17 mouse cellular contexts compared by ENCODE assay signal in the genomic region with DNA sequence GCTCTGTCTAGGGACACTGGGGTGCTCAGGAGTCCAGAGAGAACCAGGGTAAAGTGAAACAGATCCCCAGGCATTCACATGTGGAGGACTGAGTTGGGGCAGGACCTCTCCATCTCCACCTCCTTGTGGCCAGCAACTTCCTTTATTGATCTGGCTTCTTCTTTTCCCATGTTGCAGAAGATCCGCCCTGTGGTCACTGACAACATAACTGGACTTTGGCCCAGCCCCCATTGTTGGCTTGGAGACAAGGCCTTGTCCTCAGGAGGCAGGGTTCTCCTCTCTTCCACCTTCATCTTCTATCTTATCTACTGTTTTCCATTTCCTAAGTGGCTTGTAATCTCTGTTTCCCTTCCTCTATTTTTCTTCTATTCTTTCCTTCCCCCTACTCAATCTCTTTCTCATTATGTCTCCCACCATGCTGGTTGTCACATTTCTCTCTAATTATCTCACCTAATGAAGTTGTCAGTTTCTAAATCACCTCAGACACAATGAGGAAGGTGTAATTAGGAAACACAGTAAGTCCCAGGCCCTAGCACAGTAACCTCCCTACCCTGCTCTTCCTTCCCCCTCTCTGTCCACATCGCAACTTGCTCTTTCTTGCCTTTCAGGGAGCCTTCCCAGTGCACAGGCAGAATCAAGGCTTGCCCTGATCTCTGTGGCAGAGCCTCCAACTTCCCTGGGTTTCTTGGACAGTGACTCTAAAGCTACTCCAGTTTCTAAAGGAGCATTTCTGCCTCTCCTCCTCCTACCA. TPM values are rescaled to one million over a fixed set of nuclear protein-coding genes. Genes with fewer than 3 reads are reported as not detected.
DNase-seq lines count a peak whose midpoint lies in the region; ATAC-seq and TF ChIP-seq lines count a peak whose summit lies in the region.
"Not testable (repeated sequence)": the region's sequence is repeated elsewhere in the genome, so short reads cannot be mapped to it uniquely, and the experiment has no call there.
"Had no signal": no experiment of that assay in that cellular context is flagged by ENCODE, and none has a peak within 500 bp of the region (broad histone marks: within the 10 kb centered on the region; RNA-seq: fewer than 3 reads in every experiment).

A gene (minus strand): TSS at position 147 of the 751 bp plus-strand sequence.

- H3K4me3 ChIP-seq in liver, embryonic 15.5 days (replicated peaks), result peak within 1 kb of the TSS; percentile 14; the same call in 1 of the 2 replicates
- not testable (repeated sequence) for H3K4me3 ChIP-seq in lung, postnatal 0 days (ENCODE audit: low read depth, low read length)
- H3K4me3 ChIP-seq in spleen, adult 2 months (ENCODE audit: extremely low read depth, insufficient read depth, insufficient read length), result peak within 1 kb of the TSS; percentile 14; the same call in 1 of the 2 replicates

- H3K4me2 ChIP-seq in liver, embryonic 15.5 days; lung, postnatal 0 days (replicated peaks; ENCODE audit: low read depth, low read length): not testable (repeated sequence)

- 23% methylated on average over 2 of the region's 2 CpGs for WGBS in liver, embryonic 15.5 days (ENCODE audit: insufficient replicate concordance)
- 75% methylated on average over 2 of the region's 2 CpGs for WGBS in lung, postnatal 0 days
- WGBS in spleen, adult 2 months, result 53% methylated on average over 2 of the region's 2 CpGs

- TF ChIP-seq EP300 in lung, postnatal 0 days (IDR thresholded peaks at IDR 0.05), result not testable (repeated sequence)

- not testable (repeated sequence) for H3K4me1 ChIP-seq in liver, embryonic 15.5 days (replicated peaks); lung, postnatal 0 days (ENCODE audit: insufficient read depth, low read depth, low read length); spleen, adult 2 months (ENCODE audit: control insufficient read depth, insufficient read depth, insufficient read length)

- H3K27ac ChIP-seq in liver, embryonic 15.5 days (replicated peaks); lung, postnatal 0 days (ENCODE audit: low read length); spleen, adult 2 months (ENCODE audit: insufficient read depth, low read length): not testable (repeated sequence)

- peak; percentile 16 to 30 for DNase-seq in adrenal gland, postnatal 36 days
- DNase-seq in heart, adult 9 months (ENCODE audit: low spot score in 2 of 2), result peak; percentile 22 to 47
- DNase-seq in lung, postnatal 0 days (ENCODE audit: low spot score), result peak; percentile 2
- DNase-seq in spleen, adult 2 months (ENCODE audit: low read depth in 1 of 2, low spot score in 2 of 2), result not testable (repeated sequence)

- not testable (repeated sequence) for H3K27me3 ChIP-seq in liver, embryonic 15.5 days; lung, postnatal 0 days (replicated peaks; ENCODE audit: insufficient read depth, low read length); spleen, adult 2 months (ENCODE audit: control insufficient read depth, insufficient read depth, low read length)

- not testable (repeated sequence) for H3K9ac ChIP-seq in liver, embryonic 15.5 days; lung, postnatal 0 days (replicated peaks; ENCODE audit: low read depth)

- TF ChIP-seq POLR2A in spleen, adult 2 months (IDR thresholded peaks at IDR 0.05; ENCODE audit: low read depth, low read length), result not testable (repeated sequence)

- not testable (repeated sequence) for ATAC-seq in erythroblast, adult 5-6 weeks (replicated peaks; ENCODE audit: low FRiP score, poor library complexity, severe bottlenecking); liver, embryonic 15.5 days (ENCODE audit: insufficient read depth); lung, postnatal 0 days
- peak; percentile 78 for ATAC-seq in megakaryocyte progenitor cell, adult 5-6 weeks (replicated peaks; ENCODE audit: poor library complexity)

- not testable (repeated sequence) for H3K9me3 ChIP-seq in liver, embryonic 15.5 days (replicated peaks); lung, postnatal 0 days (ENCODE audit: low read length)

- not testable (repeated sequence) for TF ChIP-seq CTCF in lung, postnatal 0 days (IDR thresholded peaks at IDR 0.05); spleen, adult 2 months (IDR thresholded peaks at IDR 0.05; ENCODE audit: extremely low read depth, insufficient read depth, insufficient read length, insufficient replicate concordance)

- H3K36me3 ChIP-seq in liver, embryonic 15.5 days (replicated peaks); lung, postnatal 0 days (ENCODE audit: insufficient read depth, low read length); spleen, adult 2 months (ENCODE audit: control insufficient read depth, insufficient read depth, low read length): not testable (repeated sequence)

RNA-seq across cellular contexts. Expression of the gene that starts here (rescaled TPM):
- total RNA-seq in adrenal gland, postnatal 36 days (2021), result 1 to 10 TPM; 1.3 to 1.5 TPM
- total RNA-seq in erythroblast, adult 5-6 weeks (2015; ENCODE audit: low replicate concordance), result 33.9 and 54.4 TPM in 2 replicates
- total RNA-seq in erythroblast, adult 5-6 weeks (2017; ENCODE audit: low replicate concordance), result 17.3 and 18.4 TPM in 2 replicates
- 4.9 and 5.7 TPM in 2 replicates for polyA plus RNA-seq in liver, embryonic 15.5 days (2015; fragmentation: Nextera tagmentation; extraction: Ambion mirVana)
- 3.6 and 4.7 TPM in 2 replicates for polyA plus RNA-seq in lung, postnatal 0 days (2015; fragmentation: Nextera tagmentation; extraction: Ambion mirVana)
- total RNA-seq in megakaryocyte progenitor cell, adult 5-6 weeks (2015), result 15.7 and 16.8 TPM in 2 replicates
- total RNA-seq in megakaryocyte progenitor cell, adult 5-6 weeks (2017), result 11.6 and 19.9 TPM in 2 replicates
- 22.8 and 40.7 TPM in 2 replicates for polyA plus RNA-seq in spleen, adult 2 months (2012; rRNA removed)
- total RNA-seq: left cerebral cortex, postnatal 10 days had no signal
- polyA plus RNA-seq: cortical plate, adult 2 months; forebrain, embryonic 13.5 days; hindbrain, embryonic 14.5 days; limb, embryonic 10.5 days; midbrain, embryonic 11.5 days; midbrain, embryonic 16.5 days; myocyte; neural tube, embryonic 12.5 days; testis, adult 2 months had no signal

Comparison
In these comparisons a context has a peak if more than half of its experiments do, and no peak if none do; other contexts are left out.
1. RNA of the gene that starts here (total RNA-seq): 17.3 to 54.4 TPM in erythroblast, adult 5-6 weeks and 11.6 to 19.9 TPM in megakaryocyte progenitor cell, adult 5-6 weeks; 1.3 to 1.5 TPM in adrenal gland, postnatal 36 days; every median in the first group is over 4 times any median in the second.